Mouse (Mus musculus): ENCODE measurements around the gene Wfdc13. TPM values are rescaled to one million over a fixed set of nuclear protein-coding genes. Genes with fewer than 3 reads are reported as not detected.
A peak's percentile ranks its signal among the peaks of the same experiment; 100 is the strongest.

The Wfdc13 gene
- polyA plus RNA-seq (2014; fragmentation: Nextera tagmentation; extraction: Ambion mirVana) = not detected in 2 replicates

- H3K9me3 ChIP-seq (ENCODE audit: low read depth, low read length) = no peaks in the 10 kb centered on the region
- TF ChIP-seq CTCF (IDR thresholded peaks at IDR 0.05; ENCODE audit: low read depth) = no peak
- WGBS = 58% methylated on average over 3 of the region's 3 CpGs
- H3K27ac ChIP-seq (ENCODE audit: low read depth) = no peak within 1 kb of the TSS
- no peaks in the 10 kb centered on the region for H3K4me1 ChIP-seq (ENCODE audit: insufficient read depth)
- no peak within 1 kb of the TSS for H3K4me2 ChIP-seq
- H3K36me3 ChIP-seq (ENCODE audit: insufficient read depth) = no peaks in the 10 kb centered on the region
- no peak for DNase-seq
- H3K4me3 ChIP-seq (ENCODE audit: low read depth, low read length) = no peak within 1 kb of the TSS
- no peak within 1 kb of the TSS for H3K9ac ChIP-seq
- H3K27me3 ChIP-seq (ENCODE audit: insufficient read depth, low read length) = no peaks in the 10 kb centered on the region
- ATAC-seq (ENCODE audit: insufficient read depth) = no peak
These were observed at the start of gene Wfdc13 for GRCm38 (mm10) chr2:164684807-164685206. TSS of gene Wfdc13 (plus strand) at chr2:164685107.

- WGBS = 68% methylated on average over 9 of the region's 9 CpGs
- ATAC-seq (ENCODE audit: insufficient read depth) (no peak), DNase-seq (peak; percentile 40)
- Histone ChIP-seq H3K36me3 (ENCODE audit: insufficient read depth) (no peaks in the 10 kb centered on the region), H3K4me2 (no peak overlapping the region), H3K27ac (ENCODE audit: low read depth) (no peak overlapping the region), H3K4me3 (ENCODE audit: low read depth, low read length) (no peak overlapping the region), H3K9me3 (ENCODE audit: low read depth, low read length) (no peaks in the 10 kb centered on the region), H3K4me1 (ENCODE audit: insufficient read depth) (no peaks in the 10 kb centered on the region), H3K27me3 (ENCODE audit: insufficient read depth, low read length) (no peaks in the 10 kb centered on the region), H3K9ac (no peak overlapping the region)
- peak; percentile 53 for TF ChIP-seq CTCF (IDR thresholded peaks at IDR 0.05; ENCODE audit: low read depth)
These were observed 49.6 kb upstream of the Wfdc13 start for GRCm38 (mm10) chr2:164635266-164635665.

- no peaks in the 10 kb centered on the region for H3K27me3 ChIP-seq (ENCODE audit: insufficient read depth, low read length)
- H3K4me1 ChIP-seq (ENCODE audit: insufficient read depth) = no peaks in the 10 kb centered on the region
- no peak within 1 kb of the TSS for H3K27ac ChIP-seq (ENCODE audit: low read depth)
- H3K36me3 ChIP-seq (ENCODE audit: insufficient read depth) = no peaks in the 10 kb centered on the region
- no peak for TF ChIP-seq CTCF (IDR thresholded peaks at IDR 0.05; ENCODE audit: low read depth)
- H3K4me3 ChIP-seq (ENCODE audit: low read depth, low read length) = no peak within 1 kb of the TSS
- no peak within 1 kb of the TSS for H3K4me2 ChIP-seq
- DNase-seq = no peak
- 75% methylated on average over 3 of the region's 3 CpGs for WGBS
- no peak within 1 kb of the TSS for H3K9ac ChIP-seq
- H3K9me3 ChIP-seq (ENCODE audit: low read depth, low read length) = no peaks in the 10 kb centered on the region
- no peak for ATAC-seq (ENCODE audit: insufficient read depth)
These were observed 46.2 kb upstream of the Wfdc13 start, which contains the start of gene Wfdc16 for GRCm38 (mm10) chr2:164638696-164639095. TSS of gene Wfdc16 (minus strand) at chr2:164638796.

- Histone ChIP-seq H3K4me2 (no peak overlapping the region), H3K4me3 (ENCODE audit: low read depth, low read length) (no peak overlapping the region), H3K9ac (no peak overlapping the region), H3K4me1 (ENCODE audit: insufficient read depth) (no peaks in the 10 kb centered on the region), H3K9me3 (ENCODE audit: low read depth, low read length) (no peaks in the 10 kb centered on the region), H3K36me3 (ENCODE audit: insufficient read depth) (no peaks in the 10 kb centered on the region), H3K27ac (ENCODE audit: low read depth) (no peak overlapping the region), H3K27me3 (ENCODE audit: insufficient read depth, low read length) (no peaks in the 10 kb centered on the region)
- no peak for TF ChIP-seq CTCF (IDR thresholded peaks at IDR 0.05; ENCODE audit: low read depth)
- 62% methylated on average over 7 of the region's 7 CpGs for WGBS
- ATAC-seq (ENCODE audit: insufficient read depth) (no peak), DNase-seq (no peak)
These were observed 43.8 kb upstream of the Wfdc13 start for GRCm38 (mm10) chr2:164641129-164641528.

- 66% methylated on average over 13 of the region's 13 CpGs for WGBS
- no peak overlapping the region for H3K9ac ChIP-seq
- H3K36me3 ChIP-seq (ENCODE audit: insufficient read depth) = no peaks in the 10 kb centered on the region
- ATAC-seq (ENCODE audit: insufficient read depth) (no peak), DNase-seq (peak; percentile 14)
- no peak for TF ChIP-seq CTCF (IDR thresholded peaks at IDR 0.05; ENCODE audit: low read depth)
- H3K27me3 ChIP-seq (ENCODE audit: insufficient read depth, low read length) = no peaks in the 10 kb centered on the region
- no peak overlapping the region for H3K27ac ChIP-seq (ENCODE audit: low read depth)
- no peaks in the 10 kb centered on the region for H3K4me1 ChIP-seq (ENCODE audit: insufficient read depth)
- H3K4me3 ChIP-seq (ENCODE audit: low read depth, low read length) = no peak overlapping the region
- no peak overlapping the region for H3K4me2 ChIP-seq
- no peaks in the 10 kb centered on the region for H3K9me3 ChIP-seq (ENCODE audit: low read depth, low read length)
These were observed 42.8 kb upstream of the Wfdc13 start for GRCm38 (mm10) chr2:164641881-164642673.

- peak; percentile 88 for TF ChIP-seq CTCF (IDR thresholded peaks at IDR 0.05; ENCODE audit: low read depth)
- Histone ChIP-seq H3K27ac (ENCODE audit: low read depth) (no peak within 1 kb of the TSS), H3K36me3 (ENCODE audit: insufficient read depth) (no peaks in the 10 kb centered on the region), H3K27me3 (ENCODE audit: insufficient read depth, low read length) (no peaks in the 10 kb centered on the region), H3K4me3 (ENCODE audit: low read depth, low read length) (no peak within 1 kb of the TSS), H3K4me2 (no peak within 1 kb of the TSS), H3K4me1 (ENCODE audit: insufficient read depth) (no peaks in the 10 kb centered on the region), H3K9me3 (ENCODE audit: low read depth, low read length) (no peaks in the 10 kb centered on the region), H3K9ac (no peak within 1 kb of the TSS)
- WGBS = 9% methylated on average over 11 of the region's 11 CpGs
- ATAC-seq (ENCODE audit: insufficient read depth) (no peak), DNase-seq (peak; percentile 77)
These were observed 29.0 kb upstream of the Wfdc13 start, which contains the start of gene Wfdc10 for GRCm38 (mm10) chr2:164655858-164656257. TSS of gene Wfdc10 (plus strand) at chr2:164656046.

- WGBS = 81% methylated on average over 9 of the region's 9 CpGs
These were observed 28.4 kb upstream of the Wfdc13 start, which contains the start of gene Wfdc9 for GRCm38 (mm10) chr2:164656483-164656882. TSS of gene Wfdc9 (minus strand) at chr2:164656583.

More at GRCm38 (mm10) chr2:164656483-164656882, 28.4 kb upstream of the Wfdc13 start, which contains the start of gene Wfdc9:
- no peaks in the 10 kb centered on the region for H3K4me1 ChIP-seq (ENCODE audit: insufficient read depth)
- TF ChIP-seq CTCF (IDR thresholded peaks at IDR 0.05; ENCODE audit: low read depth) = no peak
- no peaks in the 10 kb centered on the region for H3K9me3 ChIP-seq (ENCODE audit: low read depth, low read length)
- no peaks in the 10 kb centered on the region for H3K27me3 ChIP-seq (ENCODE audit: insufficient read depth, low read length)
- H3K27ac ChIP-seq (ENCODE audit: low read depth) = no peak within 1 kb of the TSS
- ATAC-seq (ENCODE audit: insufficient read depth) = no peak
- no peak within 1 kb of the TSS for H3K4me3 ChIP-seq (ENCODE audit: low read depth, low read length)
- no peaks in the 10 kb centered on the region for H3K36me3 ChIP-seq (ENCODE audit: insufficient read depth)
- no peak within 1 kb of the TSS for H3K9ac ChIP-seq
- DNase-seq = no peak
- H3K4me2 ChIP-seq = no peak within 1 kb of the TSS

All from lung, embryonic 14.5 days (tissue).